Mouse (Mus musculus) heart, embryonic 11.5 days (tissue): ENCODE results near the gene Dnal4. TPM values are rescaled to one million over a fixed set of nuclear protein-coding genes. Genes with fewer than 3 reads are reported as not detected.

ENCODE experiments used
- ATAC-seq: fragments of 200-750 bp; cut with Nextera tagmentation; replicated peaks from 2 replicates; pipeline ENCODE4 v1.8.0; 2017; ENCODE audit warnings: moderate library complexity; ENCODE audit not compliant: insufficient number of reproducible peaks, low FRiP score, low TSS enrichment
- H3K27ac ChIP-seq: fragments of 300-500 bp; sonication (generic); 2 replicates; pipeline ENCODE4 v1.5.1; 2014; ENCODE audit warnings: mild to moderate bottlenecking, low read depth, low read length
- H3K27me3 ChIP-seq: fragments of 300-500 bp; sonication (generic); 2 replicates; pipeline ENCODE4 v1.6.1; 2014; ENCODE audit warnings: mild to moderate bottlenecking, low read length, mixed read lengths; ENCODE audit not compliant: control insufficient read depth, insufficient read depth
- H3K36me3 ChIP-seq: fragments of 300-500 bp; sonication (generic); 2 replicates; pipeline ENCODE4 v1.6.1; 2014; ENCODE audit warnings: mild to moderate bottlenecking, low read length, moderate library complexity, mixed read lengths; ENCODE audit not compliant: control insufficient read depth, insufficient read depth
- H3K4me1 ChIP-seq: fragments of 300-500 bp; sonication (generic); 2 replicates; pipeline ENCODE4 v1.6.1; 2014; ENCODE audit warnings: low read length; ENCODE audit not compliant: control insufficient read depth, insufficient read depth
- H3K4me2 ChIP-seq: fragments of 300-500 bp; sonication (generic); 2 replicates; pipeline ENCODE4 v1.6.1; 2014; ENCODE audit warnings: mild to moderate bottlenecking, moderate library complexity
- H3K4me3 ChIP-seq: fragments of 300-500 bp; sonication (generic); 2 replicates; pipeline ENCODE4 v1.5.1; 2014; ENCODE audit warnings: low read depth, low read length
- H3K9ac ChIP-seq: fragments of 300-500 bp; sonication (generic); 2 replicates; pipeline ENCODE4 v1.6.1; 2014; ENCODE audit warnings: mild to moderate bottlenecking, low read depth, low read length, moderate library complexity
- H3K9me3 ChIP-seq: fragments of 300-500 bp; sonication (generic); replicated peaks from 2 replicates; pipeline ENCODE4 v1.6.1; 2016; ENCODE audit warnings: low read length; ENCODE audit not compliant: control insufficient read depth
- WGBS: fragments of 180-500 bp; shearing (Covaris S2); extraction: QIAGEN DNeasy Blood & Tissue Kit; methylation state at CpG from one replicate; pipeline ENCODE4 v1.1.7; 2014; ENCODE audit not compliant: insufficient replicate concordance; 5-methylcytosine and 5-hydroxymethylcytosine counted together
- polyA plus RNA-seq: library from polyadenylated mRNA; unstranded; fragments of >200 nt; fragmentation: Nextera tagmentation; extraction: Ambion mirVana; gene quantifications from 2 replicates; pipeline ENCODE4 v1.2.1, GENCODE M21; 2014

Dnal4 gene
- polyA plus RNA-seq, 1 experiment from 2014 or later = 37.3 TPM

- no peak overlapping the region for H3K9ac ChIP-seq
- 91% methylated on average over 11 of the region's 11 CpGs for WGBS
- H3K27me3 ChIP-seq = no peaks in the 10 kb centered on the region
Observed at GRCm38 (mm10) chr15:79744001-79744400, 33.6 kb downstream of the Dnal4 start.

GRCm38 (mm10) chr15:79742706-79743023 lies 35.0 kb downstream of the Dnal4 start:
- peak overlapping the region; percentile 86 for H3K4me2 ChIP-seq
- peak overlapping the region; percentile 81 for H3K27ac ChIP-seq
- H3K4me1 ChIP-seq = peaks cover 19% of the 10 kb centered on the region
- H3K27me3 ChIP-seq = no peaks in the 10 kb centered on the region
- no peak for ATAC-seq
- no peaks in the 10 kb centered on the region for H3K9me3 ChIP-seq
- WGBS = under 1% methylated on average over 23 of the region's 23 CpGs
- H3K36me3 ChIP-seq = peaks cover 13% of the 10 kb centered on the region
- peak overlapping the region; percentile 96 for H3K4me3 ChIP-seq
- peak overlapping the region; percentile 92 for H3K9ac ChIP-seq

More at GRCm38 (mm10) chr15:79744001-79744400, 33.6 kb downstream of the Dnal4 start:
- no peaks in the 10 kb centered on the region for H3K9me3 ChIP-seq
- H3K4me2 ChIP-seq = no peak overlapping the region
- H3K36me3 ChIP-seq = peaks cover 5% of the 10 kb centered on the region; the same call in 1 of the 2 replicates
- H3K4me1 ChIP-seq = peaks cover 19% of the 10 kb centered on the region
- no peak overlapping the region for H3K4me3 ChIP-seq
- no peak for ATAC-seq
- no peak overlapping the region for H3K27ac ChIP-seq

- peak within 1 kb of the TSS; percentile 96 for H3K4me3 ChIP-seq
- peaks cover 19% of the 10 kb centered on the region for H3K36me3 ChIP-seq
- peak within 1 kb of the TSS; percentile 86 for H3K4me2 ChIP-seq
- H3K4me1 ChIP-seq = peaks cover 19% of the 10 kb centered on the region
- under 1% methylated on average over 75 of the region's 93 CpGs for WGBS
- ATAC-seq = peak; percentile 86
- H3K9ac ChIP-seq = peak within 1 kb of the TSS; percentile 92
- H3K9me3 ChIP-seq = no peaks in the 10 kb centered on the region
- peak within 1 kb of the TSS; percentile 81 for H3K27ac ChIP-seq
- no peaks in the 10 kb centered on the region for H3K27me3 ChIP-seq
Observed at GRCm38 (mm10) chr15:79741921-79742705, 35.5 kb downstream of the Dnal4 start, which contains the start of gene Sun2. Gene Sun2 (minus strand): TSS chr15:79742536.

- Histone ChIP-seq H3K4me2 (peak overlapping the region; percentile 86), H3K27ac (peak overlapping the region; percentile 81), H3K9ac (peak overlapping the region; percentile 92), H3K36me3 (peaks cover 26% of the 10 kb centered on the region), H3K27me3 (no peaks in the 10 kb centered on the region), H3K4me1 (peaks cover 19% of the 10 kb centered on the region), H3K9me3 (no peaks in the 10 kb centered on the region), H3K4me3 (peak overlapping the region; percentile 96)
- 19% methylated on average over 14 of the region's 14 CpGs for WGBS
- no peak for ATAC-seq
Observed at GRCm38 (mm10) chr15:79741173-79741858, 36.3 kb downstream of the Dnal4 start.

- peak overlapping the region; percentile 92 for H3K9ac ChIP-seq
- WGBS = 55% methylated on average over 3 of the region's 3 CpGs
- H3K9me3 ChIP-seq = no peaks in the 10 kb centered on the region
- no peaks in the 10 kb centered on the region for H3K27me3 ChIP-seq
- H3K4me3 ChIP-seq = peak overlapping the region; percentile 96; the same call in 1 of the 2 replicates
- peak overlapping the region; percentile 86 for H3K4me2 ChIP-seq
- H3K36me3 ChIP-seq = peaks cover 26% of the 10 kb centered on the region
- H3K4me1 ChIP-seq = peaks cover 21% of the 10 kb centered on the region
- ATAC-seq = no peak
- H3K27ac ChIP-seq = no peak overlapping the region
Observed at GRCm38 (mm10) chr15:79740739-79741138, 36.9 kb downstream of the Dnal4 start.

- H3K4me3 ChIP-seq = no peak overlapping the region
- no peak for ATAC-seq
- H3K9me3 ChIP-seq = no peaks in the 10 kb centered on the region
- H3K4me2 ChIP-seq = no peak overlapping the region
- H3K4me1 ChIP-seq = peaks cover 12% of the 10 kb centered on the region
- no peaks in the 10 kb centered on the region for H3K27me3 ChIP-seq
- WGBS = 79% methylated on average over 8 of the region's 8 CpGs
- H3K36me3 ChIP-seq = peaks cover 38% of the 10 kb centered on the region
- H3K9ac ChIP-seq = no peak overlapping the region
- H3K27ac ChIP-seq = peak overlapping the region; percentile 96; the same call in 1 of the 2 replicates
Observed at GRCm38 (mm10) chr15:79734311-79734710, 43.3 kb downstream of the Dnal4 start.

- peaks cover 11% of the 10 kb centered on the region for H3K4me1 ChIP-seq
- H3K36me3 ChIP-seq = peaks cover 43% of the 10 kb centered on the region
- 73% methylated on average over 4 of the region's 4 CpGs for WGBS
- no peaks in the 10 kb centered on the region for H3K27me3 ChIP-seq
- H3K4me3 ChIP-seq = no peak overlapping the region
- H3K9me3 ChIP-seq = no peaks in the 10 kb centered on the region
- no peak overlapping the region for H3K4me2 ChIP-seq
- ATAC-seq = no peak
- no peak overlapping the region for H3K9ac ChIP-seq
- H3K27ac ChIP-seq = no peak overlapping the region
Observed at GRCm38 (mm10) chr15:79733640-79734039, 44.0 kb downstream of the Dnal4 start.

GRCm38 (mm10) chr15:79733192-79733591 lies 44.5 kb downstream of the Dnal4 start:
- no peaks in the 10 kb centered on the region for H3K27me3 ChIP-seq
- 91% methylated on average over 8 of the region's 8 CpGs for WGBS
- H3K4me2 ChIP-seq = no peak overlapping the region
- H3K9ac ChIP-seq = no peak overlapping the region
- ATAC-seq = no peak
- H3K36me3 ChIP-seq = peaks cover 40% of the 10 kb centered on the region
- no peak overlapping the region for H3K4me3 ChIP-seq
- no peaks in the 10 kb centered on the region for H3K9me3 ChIP-seq
- H3K27ac ChIP-seq = no peak overlapping the region
- H3K4me1 ChIP-seq = peaks cover 11% of the 10 kb centered on the region
